12 mouse cellular contexts compared by ENCODE assay signal in the genomic region with DNA sequence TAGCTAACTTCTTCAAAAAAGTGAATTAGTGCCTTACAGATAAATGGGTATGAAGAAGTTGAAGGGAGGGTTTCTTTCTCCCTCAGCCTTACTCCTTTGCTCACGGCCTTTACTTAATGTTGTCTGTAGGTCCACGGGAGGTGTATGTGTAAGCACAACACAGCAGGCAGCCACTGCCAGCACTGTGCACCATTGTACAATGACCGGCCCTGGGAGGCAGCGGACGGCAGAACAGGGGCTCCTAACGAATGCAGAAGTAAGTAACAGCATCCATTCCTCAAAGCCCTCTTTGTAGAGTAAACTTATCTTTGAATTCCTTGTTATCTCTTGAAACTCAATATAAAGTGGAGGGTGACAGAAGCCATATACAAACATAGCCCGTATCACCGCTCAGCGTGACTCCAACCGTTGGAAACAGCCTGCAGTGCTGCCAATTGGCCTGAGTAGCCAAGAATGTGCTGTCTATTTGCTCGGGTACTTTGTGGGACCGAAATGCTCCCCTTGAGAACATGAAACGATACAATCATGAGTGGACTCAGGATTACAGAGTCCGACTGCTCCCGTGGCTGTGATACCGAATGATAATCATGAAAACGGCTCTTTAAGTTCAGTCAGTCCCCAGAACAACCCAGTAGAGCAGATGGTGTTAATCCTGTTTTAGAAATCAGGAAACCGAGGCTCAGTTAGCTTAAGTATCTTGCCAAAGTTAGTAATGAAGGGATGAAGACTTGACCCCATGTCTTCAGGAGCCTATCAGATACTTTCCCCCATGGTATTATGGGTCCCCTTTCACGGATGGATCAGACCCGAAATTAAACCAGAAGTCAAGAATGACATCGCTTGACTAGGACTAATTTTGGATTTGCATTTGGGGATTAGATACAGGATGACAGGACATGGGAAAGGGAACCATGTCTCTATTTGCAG.
A peak's percentile ranks its signal among the peaks of the same experiment; 100 is the strongest.
DNase-seq lines count a peak whose midpoint lies in the region; ATAC-seq and TF ChIP-seq lines count a peak whose summit lies in the region.
"Had no signal": no experiment of that assay in that cellular context is flagged by ENCODE, and none has a peak within 500 bp of the region (broad histone marks: within the 10 kb centered on the region; RNA-seq: fewer than 3 reads in every experiment).

No protein-coding gene starts in this region.

- H3K27me3 ChIP-seq in heart, embryonic 15.5 days, result no peaks in the 10 kb centered on the region
- H3K27me3 ChIP-seq: limb, embryonic 15.5 days had no signal

- H3K4me1 ChIP-seq in heart, embryonic 15.5 days (replicated peaks), result peaks cover 10% of the 10 kb centered on the region
- H3K4me1 ChIP-seq: limb, embryonic 15.5 days had no signal

- peak overlapping the region; percentile 58 for H3K4me3 ChIP-seq in gastrocnemius, adult 2 months
- no peak overlapping the region for H3K4me3 ChIP-seq in heart, embryonic 15.5 days
- H3K4me3 ChIP-seq: limb, embryonic 15.5 days; megakaryocyte, embryonic 14.5 days had no signal

- DNase-seq in gastrocnemius, adult 2 months, result peak; percentile 50
- DNase-seq in gastrocnemius, adult 8-10 months (ENCODE audit: low spot score in 2 of 2), result no peak
- peak; percentile 19 for DNase-seq in testis, postnatal 14 days (ENCODE audit: low spot score)
- DNase-seq in testis, postnatal 10 days (ENCODE audit: low spot score), result no peak
- DNase-seq in ovary, postnatal 10 days (ENCODE audit: low spot score), result no peak
- no peak for DNase-seq in B cell, adult 2 months
- DNase-seq in urinary bladder, postnatal 14 days (ENCODE audit: low spot score), result no peak
- DNase-seq: adrenal gland, adult 2 months; kidney, adult 11 months had no signal

- no peaks in the 10 kb centered on the region for H3K9me3 ChIP-seq in heart, embryonic 15.5 days (replicated peaks)
- H3K9me3 ChIP-seq: limb, embryonic 15.5 days had no signal

- H3K27ac ChIP-seq in gastrocnemius, adult 2 months, result peak overlapping the region; percentile 41
- H3K27ac ChIP-seq in heart, embryonic 15.5 days, result peak overlapping the region; percentile 81
- H3K27ac ChIP-seq: limb, embryonic 15.5 days had no signal

- WGBS in heart, embryonic 15.5 days, result 26% methylated on average over 21 of the region's 21 CpGs

- ATAC-seq in heart, embryonic 15.5 days (replicated peaks; ENCODE audit: insufficient number of reproducible peaks, insufficient read depth, low FRiP score, low read depth), result peak; percentile 83

- H3K4me2 ChIP-seq in heart, embryonic 15.5 days, result peak overlapping the region; percentile 35
- H3K4me2 ChIP-seq: limb, embryonic 15.5 days had no signal

- no peak for TF ChIP-seq CTCF in gastrocnemius, adult 2 months (IDR thresholded peaks at IDR 0.05)

- peaks cover 16% of the 10 kb centered on the region; the same call in 1 of the 2 replicates for H3K36me3 ChIP-seq in heart, embryonic 15.5 days

- H3K9ac ChIP-seq in heart, embryonic 15.5 days, result no peak overlapping the region
- H3K9ac ChIP-seq: limb, embryonic 15.5 days had no signal

- intact Hi-C loops in gastrocnemius, adult 2 months (cut with DNase I), result no loop called here

Comparison
In these comparisons a context has a peak if more than half of its experiments do, and no peak if none do; other contexts are left out.
1. DNase-seq: peak in gastrocnemius, adult 2 months (single experiment) and testis, postnatal 14 days (single experiment); none in gastrocnemius, adult 8-10 months (0 of 2), testis, postnatal 10 days (single experiment), ovary, postnatal 10 days (single experiment), B cell, adult 2 months (0 of 2) and urinary bladder, postnatal 14 days (single experiment).